Mouse (Mus musculus) T-cell, adult 2 months (primary cell): Measurements from ENCODE around the gene Cdyl2.

Experiments used
- DNase-seq: peaks from one replicate; pipeline ENCODE4 v3.0.0; 2022; ENCODE audit warnings: low spot score

The Cdyl2 gene

GRCm38 (mm10) chr8:116732684-116733647 is at the start of gene Cdyl2:
TSS of gene Cdyl2 (minus strand) at chr8:116732991.
- DNase-seq: peak; percentile 76

- DNase-seq: no peak
Measured at GRCm38 (mm10) chr8:116780594-116780993, 47.8 kb upstream of the Cdyl2 start.

GRCm38 (mm10) chr8:116774220-116774619 is 41.4 kb upstream of the Cdyl2 start:
- no peak for DNase-seq

- no peak for DNase-seq
Measured at GRCm38 (mm10) chr8:116772727-116773126, 39.9 kb upstream of the Cdyl2 start.

GRCm38 (mm10) chr8:116771797-116772343 is 39.1 kb upstream of the Cdyl2 start:
- no peak for DNase-seq

- no peak for DNase-seq
Measured at GRCm38 (mm10) chr8:116770756-116771155, 38.0 kb upstream of the Cdyl2 start.

- no peak for DNase-seq
Measured at GRCm38 (mm10) chr8:116756174-116756573, 23.4 kb upstream of the Cdyl2 start.

- peak; percentile 41 for DNase-seq
Measured at GRCm38 (mm10) chr8:116755557-116755956, 22.8 kb upstream of the Cdyl2 start.

- DNase-seq: no peak
Measured at GRCm38 (mm10) chr8:116740726-116741125, 7.9 kb upstream of the Cdyl2 start.

GRCm38 (mm10) chr8:116735306-116735705 is 2.5 kb upstream of the Cdyl2 start:
- no peak for DNase-seq

GRCm38 (mm10) chr8:116734176-116734575 is 1.4 kb upstream of the Cdyl2 start:
- no peak for DNase-seq

- DNase-seq: no peak
Measured at GRCm38 (mm10) chr8:116733648-116734014, 840 bp upstream of the Cdyl2 start.

- no peak for DNase-seq
Measured at GRCm38 (mm10) chr8:116731976-116732683, 661 bp downstream of the Cdyl2 start.

GRCm38 (mm10) chr8:116721451-116721850 is 11.3 kb downstream of the Cdyl2 start:
- peak; percentile 13 for DNase-seq

- DNase-seq: no peak
Measured at GRCm38 (mm10) chr8:116707496-116707895, 25.3 kb downstream of the Cdyl2 start.

- no peak for DNase-seq
Measured at GRCm38 (mm10) chr8:116702501-116702900, 30.3 kb downstream of the Cdyl2 start.

GRCm38 (mm10) chr8:116692931-116693330 is 39.9 kb downstream of the Cdyl2 start:
- no peak for DNase-seq

GRCm38 (mm10) chr8:116689741-116690140 is 43.0 kb downstream of the Cdyl2 start:
- peak; percentile 13 for DNase-seq

- DNase-seq: no peak
Measured at GRCm38 (mm10) chr8:116676174-116676573, 56.6 kb downstream of the Cdyl2 start.

- DNase-seq: peak; percentile 37
Measured at GRCm38 (mm10) chr8:116673966-116674805, 58.6 kb downstream of the Cdyl2 start.

GRCm38 (mm10) chr8:116673493-116673892 is 59.3 kb downstream of the Cdyl2 start:
- no peak for DNase-seq

- no peak for DNase-seq
Measured at GRCm38 (mm10) chr8:116673052-116673451, 59.7 kb downstream of the Cdyl2 start.
